Mouse (Mus musculus) naive thymus-derived CD4-positive, alpha-beta T cell, adult 2 months (primary cell): ENCODE measurements around the gene Nub1.
"Not testable (repeated sequence)": the region's sequence is repeated elsewhere in the genome, so short reads cannot be mapped to it uniquely, and the experiment has no call there.

Source experiments
- DNase-seq: peaks from one replicate; pipeline ENCODE4 v3.0.0-alpha.2; 2011; ENCODE audit warnings: low read depth

The Nub1 gene

GRCm38 (mm10) chr5:24685366-24686093 lies at the start of gene Nub1:
Gene Nub1, plus strand, starts transcription at chr5:24685532.
- DNase-seq, result peak; percentile 99

GRCm38 (mm10) chr5:24636987-24637386 lies 48.3 kb upstream of the Nub1 start:
- no peak for DNase-seq

GRCm38 (mm10) chr5:24638131-24638530 lies 47.2 kb upstream of the Nub1 start:
- no peak for DNase-seq

- DNase-seq, result no peak
Measured at GRCm38 (mm10) chr5:24639081-24639480, 46.3 kb upstream of the Nub1 start.

GRCm38 (mm10) chr5:24645454-24645853 lies 39.9 kb upstream of the Nub1 start:
- no peak for DNase-seq

GRCm38 (mm10) chr5:24649231-24649630 lies 36.1 kb upstream of the Nub1 start:
- no peak for DNase-seq

GRCm38 (mm10) chr5:24649701-24650100 lies 35.6 kb upstream of the Nub1 start:
- no peak for DNase-seq

GRCm38 (mm10) chr5:24651356-24651755 lies 34.0 kb upstream of the Nub1 start:
- no peak for DNase-seq

- peak; percentile 71 for DNase-seq
Measured at GRCm38 (mm10) chr5:24651768-24652752, 33.3 kb upstream of the Nub1 start.

- no peak for DNase-seq
Measured at GRCm38 (mm10) chr5:24652780-24653179, 32.6 kb upstream of the Nub1 start.

- DNase-seq, result no peak
Measured at GRCm38 (mm10) chr5:24654491-24654890, 30.8 kb upstream of the Nub1 start.

- no peak for DNase-seq
Measured at GRCm38 (mm10) chr5:24657113-24657512, 28.2 kb upstream of the Nub1 start.

- DNase-seq, result no peak
Measured at GRCm38 (mm10) chr5:24659708-24660423, 25.5 kb upstream of the Nub1 start.

- no peak for DNase-seq
Measured at GRCm38 (mm10) chr5:24661457-24661856, 23.9 kb upstream of the Nub1 start.

- peak; percentile 90 for DNase-seq
Measured at GRCm38 (mm10) chr5:24674238-24674637, 11.1 kb upstream of the Nub1 start.

- no peak for DNase-seq
Measured at GRCm38 (mm10) chr5:24681436-24681835, 3.9 kb upstream of the Nub1 start.

- DNase-seq, result peak; percentile 51
Measured at GRCm38 (mm10) chr5:24684578-24685365, 560 bp upstream of the Nub1 start.

GRCm38 (mm10) chr5:24686176-24686575 lies 844 bp downstream of the Nub1 start:
- DNase-seq, result peak; percentile 93

GRCm38 (mm10) chr5:24686671-24687420 lies 1.5 kb downstream of the Nub1 start:
- not testable (repeated sequence) for DNase-seq

- DNase-seq, result peak; percentile 44
Measured at GRCm38 (mm10) chr5:24687696-24688095, 2.4 kb downstream of the Nub1 start.

GRCm38 (mm10) chr5:24696704-24697103 lies 11.4 kb downstream of the Nub1 start:
- no peak for DNase-seq
